Mouse (Mus musculus) T-helper 17 cell (primary cell): ENCODE measurements at regions not wholly inside any gene's neighbourhood (a gene's known extent, or its start where the extent isn't known, plus 50 kb on each side); places are given as distances from the start of the nearest gene placed in this dataset.

ENCODE experiments used
- in situ Hi-C, 2 experiments: fragments of 300-600 bp; cut with MboI, MseI; formaldehyde crosslinking; loops; 1 replicate in 1 of 2; 2 replicates in 1 of 2; pipeline ENCODE4 v1.15.1; 2025; ENCODE audit warnings: high pct_unique_total_duplicates in 2 of 2

DNA sequence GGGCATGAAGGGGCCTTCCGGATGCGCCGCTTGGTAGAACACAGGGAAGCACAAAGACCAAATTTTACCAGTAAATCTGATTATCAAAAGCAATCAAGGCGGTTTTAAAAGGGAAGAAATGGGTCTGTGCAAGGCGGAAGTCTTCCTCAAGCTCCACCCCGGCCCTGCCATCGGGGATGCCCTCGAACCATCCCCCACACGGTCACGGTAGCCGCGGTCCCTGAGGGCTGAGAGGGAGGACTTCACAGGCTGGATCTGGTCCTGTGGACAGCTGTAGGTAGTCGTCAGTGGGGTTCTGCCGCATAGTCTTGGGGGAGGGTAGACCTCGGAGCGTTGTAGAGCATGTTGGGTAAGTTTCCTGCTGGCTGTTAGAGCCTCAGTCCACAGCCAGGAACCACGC is 104.9 kb downstream of the Tpra1 start:
- in situ Hi-C loops, result loop anchor here in 1 of 2 experiments (5.0 kb wide), 1 partner anchor 75 kb away; no protein-coding TSS in a partner anchor

DNA sequence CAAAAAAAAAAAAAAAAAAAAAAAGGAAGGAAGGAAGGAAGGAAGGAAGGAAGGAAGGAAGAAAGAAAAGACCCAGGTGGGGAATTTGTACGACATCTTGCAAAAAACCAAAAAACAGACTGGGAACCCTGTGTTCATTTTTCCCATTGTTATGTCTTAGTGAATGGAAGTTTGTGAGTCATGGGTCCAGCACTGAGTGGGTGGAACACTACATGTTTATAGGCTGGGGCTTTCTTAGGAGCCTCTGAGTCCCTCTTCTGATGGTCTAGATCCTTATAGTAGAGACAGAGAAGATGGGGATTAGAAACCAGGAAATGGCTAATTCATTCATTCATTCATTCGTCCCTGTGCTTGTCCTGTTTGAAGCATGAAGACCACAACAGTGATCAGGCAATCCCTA is 105.5 kb downstream of the Tpra1 start:
- in situ Hi-C loops, result loop anchor here in 1 of 2 experiments (5.0 kb wide), 1 partner anchor 75 kb away; no protein-coding TSS in a partner anchor

DNA sequence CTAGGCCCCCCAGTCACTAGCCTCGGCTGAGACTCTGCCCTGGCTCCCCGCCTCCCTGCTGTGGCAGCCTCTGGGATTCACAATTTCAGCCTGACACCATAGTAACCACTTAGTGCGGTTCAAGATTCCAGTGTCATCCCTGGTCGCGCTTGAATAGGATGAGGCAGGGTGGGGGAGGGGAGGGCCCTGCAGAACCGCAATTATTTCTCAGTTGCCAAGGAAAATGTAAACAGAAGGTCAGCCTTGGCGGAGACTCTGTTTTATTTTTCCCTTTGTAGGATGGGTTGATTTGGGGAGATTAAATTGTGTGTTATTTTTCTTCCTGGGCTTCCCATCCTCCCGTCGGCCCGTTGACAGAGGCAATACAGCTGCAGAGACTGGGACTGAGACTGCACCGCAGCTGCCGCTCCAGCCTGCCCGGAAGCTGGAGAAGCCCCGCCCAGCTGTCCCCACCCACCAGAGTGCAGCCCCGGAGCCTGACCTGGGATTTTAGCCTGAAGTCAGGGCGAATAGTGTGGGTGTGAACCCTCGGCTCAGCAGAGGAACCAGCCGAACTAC is 106.6 kb downstream of the Tpra1 start:
- in situ Hi-C loops, result loop anchor here in 1 of 2 experiments (5.0 kb wide), 1 partner anchor 76 kb away; no protein-coding TSS in a partner anchor

DNA sequence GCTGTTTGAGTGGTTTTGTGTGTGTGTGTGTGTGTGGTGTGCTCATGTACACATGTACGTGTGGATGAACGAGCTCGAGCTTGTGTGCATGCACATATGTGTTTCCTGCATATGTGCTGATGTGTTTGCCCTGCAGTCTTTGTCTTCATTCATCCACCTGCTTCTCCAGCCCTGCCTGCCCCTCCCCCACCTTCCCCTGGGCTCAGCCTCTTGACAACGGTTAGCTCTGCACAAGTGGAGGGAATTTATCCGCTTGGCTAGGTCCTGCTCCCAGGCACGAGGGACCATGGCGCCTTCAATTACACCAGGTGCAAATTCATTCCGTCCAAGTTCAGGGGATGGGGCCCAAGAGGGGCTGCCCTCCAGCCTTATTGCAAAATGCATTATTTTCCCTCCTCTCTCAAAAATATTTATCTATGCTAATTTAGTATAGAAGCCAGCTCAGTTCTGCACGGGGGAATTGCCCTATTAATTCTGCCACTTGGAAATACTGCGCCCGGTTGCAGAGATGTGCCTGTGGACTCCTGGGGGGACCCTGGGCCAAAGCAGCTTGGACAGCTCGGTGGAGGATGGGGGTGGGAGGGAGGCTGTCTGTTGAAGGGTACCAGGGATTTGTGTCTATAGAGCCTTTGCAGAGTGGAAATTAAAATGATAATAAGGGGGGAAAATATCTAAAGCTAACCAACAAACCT is 111.1 kb downstream of the Tpra1 start:
- in situ Hi-C loops, result no loop called here

DNA sequence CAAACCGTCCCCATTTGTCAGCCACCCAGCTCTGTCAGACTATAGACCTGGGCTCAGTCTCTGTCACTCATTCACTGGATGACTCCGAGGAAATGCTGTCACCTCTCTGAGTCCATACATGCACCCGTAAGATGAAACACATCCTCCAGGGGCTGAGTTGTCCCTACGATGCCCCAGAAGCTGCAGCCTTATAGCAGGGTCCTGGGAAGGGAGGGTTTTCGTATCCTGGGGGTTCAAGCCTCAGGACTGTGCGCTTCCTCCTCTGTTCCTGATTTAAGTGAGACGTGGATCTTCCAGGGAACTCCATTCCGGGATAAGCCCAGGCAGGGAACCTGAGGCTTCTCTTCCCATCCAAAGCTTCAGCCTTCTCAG is 111.6 kb downstream of the Tpra1 start:
- in situ Hi-C loops, result no loop called here

DNA sequence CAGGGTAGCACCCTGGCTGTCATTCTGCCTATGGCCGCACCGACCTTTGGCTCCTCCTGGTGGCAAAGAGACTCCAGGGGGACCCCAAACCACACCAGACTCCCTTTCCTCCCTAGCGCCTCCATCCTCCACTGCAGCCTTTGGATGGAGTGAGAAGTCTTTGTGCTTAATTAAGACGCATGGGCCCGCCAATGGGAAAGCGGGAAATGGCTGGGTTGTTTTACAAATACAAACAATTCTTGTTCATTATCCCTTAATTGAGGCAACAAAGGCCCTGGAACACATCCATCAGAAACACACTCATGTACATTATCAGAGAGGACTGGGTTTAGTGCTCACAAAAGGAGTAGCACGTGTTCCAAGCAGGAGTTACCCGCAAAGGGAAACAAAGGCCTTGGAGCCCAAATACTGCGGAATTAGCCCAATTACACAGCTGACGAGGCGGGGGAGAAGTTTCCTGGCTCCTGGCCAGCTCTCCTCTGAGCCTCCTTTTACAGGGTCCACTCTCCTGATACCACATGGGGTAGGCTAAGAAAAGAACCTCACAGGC is 122.1 kb downstream of the Tpra1 start:
- in situ Hi-C loops, result no loop called here

DNA sequence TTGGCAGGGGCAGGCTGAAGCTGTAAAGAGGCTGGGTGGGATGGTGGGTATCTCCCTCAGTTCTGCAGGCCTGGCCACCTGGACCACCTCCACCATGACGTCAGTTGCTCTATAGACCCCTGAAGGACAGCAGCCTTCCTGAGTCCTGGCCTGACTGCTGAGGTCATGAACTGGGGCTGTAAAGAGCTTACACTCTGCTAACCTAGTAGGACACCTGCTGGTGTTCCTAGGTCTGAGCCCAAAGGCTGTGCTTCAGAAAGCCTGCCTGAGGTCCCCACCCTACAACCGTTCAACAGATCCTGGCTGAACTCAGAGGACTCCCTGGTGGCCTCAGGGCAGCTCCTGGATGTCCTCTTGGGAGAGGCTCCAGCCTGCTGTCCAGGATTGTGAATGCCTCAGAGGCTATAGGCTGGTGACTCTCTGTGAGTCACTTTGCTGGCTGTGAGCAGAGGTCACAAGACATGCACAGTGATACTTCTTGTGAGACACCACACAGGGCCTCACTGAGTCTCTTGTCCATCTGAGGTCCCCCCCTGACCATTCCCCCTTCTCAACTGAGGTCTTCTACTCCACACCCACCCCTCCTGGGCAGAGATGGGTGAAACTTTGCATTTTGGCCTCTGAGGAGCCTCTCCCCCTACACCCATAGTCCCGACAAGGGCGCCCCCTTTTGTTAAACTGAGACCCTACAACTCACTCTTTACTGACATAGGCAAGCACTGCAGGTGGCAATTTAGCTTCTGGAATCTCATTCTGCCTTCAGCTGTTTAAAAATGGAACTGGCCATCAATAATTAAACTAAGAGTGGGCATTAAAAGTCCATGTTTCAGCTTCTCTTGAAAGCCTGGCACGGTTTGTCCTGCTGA is 131.6 kb downstream of the Tpra1 start:
- in situ Hi-C loops, result no loop called here

DNA sequence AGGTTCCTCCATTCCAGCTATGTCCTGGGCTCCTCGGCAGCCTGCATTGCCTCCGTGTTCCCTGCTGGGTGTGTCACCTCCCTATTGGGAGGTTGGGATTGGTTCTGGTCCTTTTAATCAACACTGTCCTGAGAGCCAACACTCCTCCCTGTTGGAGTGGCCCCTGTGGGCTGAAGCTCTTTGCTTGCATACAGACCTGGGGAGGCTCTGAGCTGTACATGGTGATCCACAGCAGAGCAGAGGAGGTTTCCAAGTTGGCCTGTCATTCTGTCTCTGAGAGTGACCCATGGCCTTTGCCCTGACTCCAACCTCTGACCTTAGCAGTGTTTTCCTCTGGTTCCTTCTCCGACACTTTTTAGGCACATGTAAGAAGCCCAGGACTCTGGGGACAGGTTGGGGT is 132.4 kb downstream of the Tpra1 start:
- in situ Hi-C loops, result no loop called here

DNA sequence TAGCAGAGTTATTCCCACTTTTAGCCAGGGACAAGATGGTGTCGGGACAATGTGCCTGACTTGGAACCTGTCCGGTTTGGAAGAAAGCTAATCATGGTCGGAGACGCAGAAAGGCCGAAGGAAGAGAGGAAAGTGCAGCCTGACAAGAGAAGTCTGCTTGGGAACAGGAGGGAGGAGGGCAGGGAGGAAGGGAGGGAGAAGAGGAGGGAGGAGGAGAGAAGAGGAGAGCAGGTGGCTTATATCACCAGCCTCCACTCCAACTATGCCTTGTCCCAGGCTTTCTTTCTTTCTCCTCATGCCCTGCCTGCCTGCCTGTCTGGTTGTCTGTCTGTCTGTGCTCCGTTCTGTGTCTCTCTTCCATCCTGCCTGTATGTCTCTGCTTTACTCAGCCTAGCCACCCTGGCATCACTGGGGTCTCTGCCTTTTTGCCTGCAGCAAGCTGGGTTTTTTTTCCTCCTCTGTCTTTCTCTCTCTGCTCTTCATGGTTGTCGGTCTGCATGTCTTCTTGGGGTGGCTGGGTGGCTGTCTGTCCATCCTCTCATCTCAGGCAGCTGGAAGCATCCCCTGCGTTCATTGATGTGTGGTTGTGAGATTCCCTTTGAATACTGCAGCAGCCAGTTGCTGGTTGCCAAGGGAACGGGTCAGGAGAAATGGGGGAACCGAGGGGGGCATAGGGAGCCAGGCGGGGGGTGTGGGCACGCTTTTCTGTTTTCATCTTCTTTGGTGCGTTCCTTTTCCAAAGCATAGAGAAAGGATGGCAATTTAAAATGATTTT is 133.2 kb downstream of the Tpra1 start:
- in situ Hi-C loops, result no loop called here

DNA sequence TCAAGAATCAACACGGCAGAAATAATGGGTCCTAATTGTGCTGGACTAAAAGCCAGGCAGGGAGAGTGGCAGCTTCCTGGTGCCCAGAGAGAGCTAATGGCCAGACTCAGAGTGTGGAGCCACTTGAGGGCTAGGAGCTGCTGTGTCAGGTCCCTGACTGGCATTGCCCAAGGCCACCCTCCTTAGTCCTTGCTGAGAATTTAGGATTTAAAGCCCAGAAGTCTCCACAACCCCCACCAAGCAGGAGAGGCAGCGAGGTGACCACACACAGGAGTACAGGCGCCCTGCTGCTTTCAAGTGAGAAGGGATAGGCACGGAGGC is 133.7 kb downstream of the Tpra1 start:
- in situ Hi-C loops, result no loop called here

DNA sequence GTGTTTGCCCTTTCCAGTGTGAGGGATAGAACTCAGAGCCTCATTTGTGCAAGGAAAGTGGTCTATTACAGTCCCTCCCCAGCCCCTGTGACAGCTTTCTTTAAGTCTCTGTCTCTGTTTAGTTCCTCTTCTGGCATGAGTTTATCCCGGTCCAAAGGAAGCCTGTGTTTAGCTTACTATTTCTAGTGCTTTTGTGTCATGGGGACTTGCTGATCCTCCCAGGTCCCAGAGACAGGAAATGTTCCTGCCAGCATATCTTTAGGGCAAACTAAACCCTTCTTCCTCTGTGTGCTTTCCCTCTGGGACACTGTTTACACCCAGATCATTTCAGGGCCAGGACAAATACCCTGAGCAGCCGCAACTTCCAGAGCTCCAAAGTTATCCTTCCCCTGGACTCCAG is 135.3 kb downstream of the Tpra1 start:
- in situ Hi-C loops, result no loop called here

DNA sequence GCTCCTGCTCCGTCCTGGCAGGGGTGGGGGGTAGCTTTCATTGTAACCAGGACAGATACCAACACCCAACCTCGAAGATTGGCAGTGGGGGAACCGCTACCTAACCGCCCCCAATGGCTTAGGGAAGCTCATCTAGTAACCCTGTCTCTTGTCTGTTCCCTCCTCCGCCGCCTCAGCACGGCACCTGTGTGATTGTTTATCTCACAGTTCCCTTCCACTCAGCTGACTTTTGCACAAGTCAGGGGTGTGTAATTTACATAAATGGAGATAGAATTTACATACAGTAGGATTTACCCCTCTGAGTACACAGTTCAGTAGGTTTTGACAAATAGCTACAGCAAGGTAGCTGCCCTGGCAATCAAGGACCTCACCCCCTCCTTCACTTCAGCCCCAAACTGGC is 135.8 kb downstream of the Tpra1 start:
- in situ Hi-C loops, result no loop called here

DNA sequence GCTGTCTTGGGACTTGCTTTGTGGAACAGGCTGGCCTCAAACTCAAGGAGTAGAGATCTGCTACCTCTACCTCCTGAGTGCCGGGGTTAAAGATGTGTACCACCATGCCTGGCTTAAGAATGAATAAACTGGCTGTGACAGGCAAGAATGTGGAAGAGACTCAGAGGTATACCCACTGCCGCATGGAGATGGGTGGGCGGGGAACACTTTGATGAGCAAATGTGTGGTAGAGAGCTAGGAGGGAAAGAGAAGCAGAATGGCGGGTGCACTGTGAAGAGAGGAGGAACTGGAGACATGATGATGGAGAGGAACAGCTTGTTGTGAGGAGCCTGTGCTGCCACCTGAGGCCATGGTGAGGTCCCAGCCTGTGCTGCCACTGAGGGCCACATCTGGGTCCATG is 138.9 kb downstream of the Tpra1 start:
- in situ Hi-C loops, result loop anchor here in 1 of 2 experiments (10.0 kb wide), 1 partner anchor 286 kb away; no protein-coding TSS in a partner anchor

DNA sequence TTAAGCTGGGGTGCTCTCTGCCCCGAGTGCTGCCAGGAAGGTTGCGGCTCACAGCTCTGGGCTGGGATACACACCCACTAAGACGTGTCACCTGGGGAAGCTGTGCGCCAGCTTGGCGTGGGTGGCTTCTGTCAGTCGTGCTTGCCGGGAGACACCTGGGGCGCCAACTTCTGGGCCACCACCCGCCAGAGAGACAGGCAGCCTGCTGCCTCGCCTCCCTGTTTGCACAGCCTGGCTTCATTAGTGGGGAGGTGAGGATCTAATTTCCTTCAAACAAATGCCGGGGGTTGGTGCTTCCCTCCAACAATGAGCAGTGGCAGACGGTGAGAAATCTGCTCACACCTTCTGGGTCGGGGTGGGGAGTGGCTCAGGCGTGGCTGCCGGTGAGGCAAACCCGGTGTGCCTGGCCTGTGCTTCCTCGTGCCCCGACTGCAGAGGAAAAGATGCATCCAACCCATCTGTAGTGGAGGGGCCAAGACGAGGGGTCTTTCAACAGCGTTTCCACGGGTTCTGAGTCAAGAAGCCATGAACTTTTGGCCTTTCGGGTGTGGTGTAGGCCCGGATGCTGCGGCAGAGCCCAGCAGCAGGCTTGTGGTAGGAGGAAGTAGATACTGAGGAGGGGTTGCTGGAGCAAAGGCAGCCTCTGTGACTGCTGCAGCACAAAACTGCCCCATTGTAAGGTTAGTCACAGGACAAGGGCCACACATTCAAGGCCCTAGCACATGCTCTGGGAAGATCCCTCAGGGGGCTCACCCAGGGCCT is 140.6 kb downstream of the Tpra1 start:
- in situ Hi-C loops, result loop anchor here in 1 of 2 experiments (10.0 kb wide), 1 partner anchor 288 kb away; no protein-coding TSS in a partner anchor

DNA sequence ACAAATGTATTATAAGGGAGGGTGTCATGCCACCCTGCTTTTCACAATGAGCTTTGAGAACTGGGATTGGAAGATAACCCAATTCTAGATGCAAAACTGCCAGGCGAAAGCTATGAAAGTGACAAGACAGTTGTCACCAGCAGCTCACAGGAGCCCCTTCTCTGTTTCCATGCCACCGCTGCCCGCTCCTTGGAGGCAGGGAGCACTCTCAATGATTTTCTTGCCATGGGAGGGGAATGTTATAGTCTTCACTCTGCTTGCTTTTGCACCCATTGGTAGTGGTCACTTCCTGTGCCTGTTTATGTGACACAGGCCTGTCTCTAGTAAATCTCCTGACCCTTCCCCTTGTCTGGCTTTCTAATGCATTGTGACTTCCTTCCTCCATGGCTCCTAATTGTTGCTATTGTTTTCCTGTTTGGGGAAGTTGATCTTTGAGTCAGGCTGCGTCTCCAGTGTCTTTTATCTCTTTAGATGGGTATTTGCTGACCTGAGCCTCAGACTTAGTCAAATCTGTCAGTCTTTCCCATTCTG is 143.4 kb downstream of the Tpra1 start:
- in situ Hi-C loops, result loop anchor here in 1 of 2 experiments (10.0 kb wide), 1 partner anchor 291 kb away; no protein-coding TSS in a partner anchor

DNA sequence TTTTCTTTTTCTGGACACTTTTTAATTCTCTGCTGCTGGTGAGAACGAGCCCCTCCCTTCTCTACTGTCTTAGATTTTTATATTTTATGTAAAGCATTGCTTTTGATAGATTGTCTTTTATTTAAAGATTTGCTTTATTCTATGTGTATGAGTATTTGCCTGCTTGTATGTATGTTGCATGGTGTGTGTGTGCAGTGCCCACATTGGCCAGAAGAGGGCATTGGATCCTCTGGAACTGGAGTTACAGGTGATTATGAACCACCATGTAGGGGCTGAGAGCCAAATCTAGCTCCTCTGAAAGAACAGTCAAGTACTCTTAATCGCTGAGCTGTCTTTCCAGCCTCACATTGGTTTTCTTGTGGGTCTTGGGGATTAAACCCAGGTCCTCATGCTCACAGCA is 144.4 kb downstream of the Tpra1 start:
- in situ Hi-C loops, result loop anchor here in 1 of 2 experiments (10.0 kb wide), 1 partner anchor 292 kb away; no protein-coding TSS in a partner anchor

DNA sequence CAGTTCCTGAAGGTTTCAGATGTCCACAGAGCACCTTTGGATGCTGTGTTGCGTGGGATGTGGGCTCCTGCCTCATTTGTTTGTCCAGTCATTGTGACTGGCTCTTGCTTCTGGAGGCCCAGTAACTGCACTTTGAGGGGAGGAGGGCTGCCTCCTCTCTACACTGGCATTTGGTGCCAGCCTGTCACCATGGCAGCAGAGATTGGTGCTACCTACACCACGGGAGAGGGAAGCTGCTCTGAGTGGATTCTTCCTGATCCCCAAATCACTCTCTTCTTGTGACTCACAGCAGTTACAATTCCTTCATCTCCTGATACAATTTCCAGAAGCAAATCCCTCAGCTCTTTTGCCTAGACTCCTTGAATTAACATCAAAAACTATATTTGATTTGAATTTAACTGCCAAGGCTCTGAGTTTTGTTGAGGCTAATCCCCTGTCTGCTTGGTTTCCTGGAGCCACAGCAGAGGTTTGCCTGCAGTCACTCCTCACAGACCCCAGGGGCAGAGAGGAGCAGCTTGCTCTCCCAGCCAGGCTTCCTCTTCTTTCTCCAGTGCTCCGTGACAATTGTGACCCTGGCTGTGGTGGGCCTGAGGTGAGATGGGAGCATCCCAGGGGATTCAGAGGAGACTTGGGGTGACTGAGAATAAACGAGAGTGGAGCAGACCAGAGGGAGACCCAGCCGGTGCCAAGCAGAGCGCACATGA is 145.7 kb downstream of the Tpra1 start:
- in situ Hi-C loops, result loop anchor here in 1 of 2 experiments (10.0 kb wide), 1 partner anchor 293 kb away; no protein-coding TSS in a partner anchor

DNA sequence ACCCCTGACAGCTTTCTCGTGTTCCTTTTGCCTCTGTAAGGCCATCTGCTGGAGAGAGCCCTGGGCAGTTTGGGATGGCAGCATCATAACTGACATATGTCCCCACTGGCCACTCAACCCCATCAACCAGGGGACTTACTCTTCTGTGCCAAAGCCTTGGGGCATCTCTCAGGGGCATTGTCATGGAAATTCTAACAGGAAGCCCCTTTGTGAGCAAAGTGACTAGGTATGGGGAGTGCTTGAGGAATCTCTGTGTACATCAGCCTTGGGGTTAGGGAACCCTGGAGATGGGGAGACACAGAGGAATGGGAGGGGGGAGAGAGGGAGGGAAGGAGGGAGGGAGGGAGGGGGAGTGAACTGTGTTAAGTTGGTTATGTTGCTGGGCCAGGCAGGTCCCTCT is 147.2 kb downstream of the Tpra1 start:
- in situ Hi-C loops, result loop anchor here in 1 of 2 experiments (10.0 kb wide), 1 partner anchor 294 kb away; no protein-coding TSS in a partner anchor

DNA sequence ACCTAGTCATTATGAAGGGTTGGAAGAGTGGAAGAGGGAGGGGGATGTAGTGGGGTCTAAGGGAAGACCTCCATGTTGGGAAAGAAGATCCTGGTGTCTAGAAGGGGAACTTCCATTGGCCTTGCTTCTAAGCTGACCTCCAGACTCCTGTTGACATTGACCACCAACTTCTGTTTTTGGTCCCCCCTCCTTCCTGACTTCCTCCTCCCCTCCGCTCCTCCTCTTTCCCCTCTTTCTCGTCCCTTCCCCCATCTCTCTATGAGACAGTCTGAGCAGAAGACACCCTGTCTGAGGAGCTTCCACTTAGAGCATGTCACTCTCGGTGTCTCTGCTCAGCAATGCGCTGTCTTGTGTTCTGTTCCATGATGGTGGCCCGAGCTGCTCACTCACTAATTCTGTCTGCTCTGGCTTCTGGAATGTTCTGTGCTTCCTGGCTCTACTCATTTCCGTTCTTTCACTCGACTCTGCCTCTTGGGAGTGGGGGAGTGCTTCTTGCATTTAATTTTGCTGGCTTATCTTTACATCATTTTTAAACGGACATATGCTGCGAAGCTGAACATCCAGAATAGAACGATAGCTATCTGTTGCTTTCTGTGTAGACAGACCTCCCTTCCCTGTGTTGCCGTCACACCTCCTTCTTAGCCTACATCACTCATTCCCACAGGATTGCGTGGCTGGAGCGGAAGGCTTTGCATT is 148.7 kb downstream of the Tpra1 start:
- in situ Hi-C loops, result no loop called here
